Mouse (Mus musculus): ENCODE measurements around the gene Gm21983. TPM values are rescaled to one million over a fixed set of nuclear protein-coding genes. Genes with fewer than 3 reads are reported as not detected.

Gm21983 gene
- polyA plus RNA-seq, 1 experiment from 2014 or later: not detected

DNA sequence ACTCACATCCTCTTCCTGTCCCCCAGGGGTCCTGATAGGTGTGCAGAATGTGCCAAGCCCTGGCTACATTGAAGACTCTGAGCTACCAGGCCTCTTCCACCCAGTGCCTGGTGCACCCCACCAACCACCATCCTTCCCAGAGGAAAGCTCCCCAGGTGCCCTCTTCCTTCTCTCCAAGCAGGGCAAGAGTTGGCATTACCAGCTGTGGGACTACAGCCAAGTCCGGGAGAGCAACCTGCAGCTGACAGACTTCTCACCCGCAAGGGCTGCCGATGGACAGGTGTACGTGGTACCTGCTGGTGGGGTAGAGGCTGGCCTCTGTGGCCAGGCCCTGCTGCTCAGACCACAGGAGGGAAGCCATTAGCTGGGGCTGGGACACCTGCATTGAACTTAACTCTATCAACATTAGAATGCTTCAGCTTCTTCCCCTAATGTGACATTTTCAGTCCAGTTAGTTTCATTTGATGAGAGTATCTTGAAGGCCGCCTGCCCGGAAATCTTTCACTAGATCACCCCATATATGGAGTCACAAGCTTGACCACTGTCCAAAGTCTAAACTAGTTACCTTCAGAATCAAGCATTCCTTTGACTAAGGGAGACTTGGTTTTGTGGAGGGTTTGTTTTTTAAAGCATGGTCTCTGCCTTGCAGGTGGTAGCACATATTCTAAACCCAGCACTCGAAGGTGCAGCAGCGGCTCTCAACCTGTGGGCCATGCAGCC is 23.0 kb upstream of the Gm21983 start:
- Histone ChIP-seq H3K9me3 (no peaks in the 10 kb centered on the region), H3K27ac (no peak overlapping the region), H3K4me1 (no peaks in the 10 kb centered on the region), H3K9ac (no peak overlapping the region), H3K4me3 (replicated peaks) (no peak overlapping the region), H3K27me3 (no peaks in the 10 kb centered on the region), H3K4me2 (no peak overlapping the region), H3K36me3 (replicated peaks) (peaks cover 64% of the 10 kb centered on the region)
- 97% methylated on average over 8 of the region's 8 CpGs for WGBS
- no peak for ATAC-seq (ENCODE audit: low FRiP score)

DNA sequence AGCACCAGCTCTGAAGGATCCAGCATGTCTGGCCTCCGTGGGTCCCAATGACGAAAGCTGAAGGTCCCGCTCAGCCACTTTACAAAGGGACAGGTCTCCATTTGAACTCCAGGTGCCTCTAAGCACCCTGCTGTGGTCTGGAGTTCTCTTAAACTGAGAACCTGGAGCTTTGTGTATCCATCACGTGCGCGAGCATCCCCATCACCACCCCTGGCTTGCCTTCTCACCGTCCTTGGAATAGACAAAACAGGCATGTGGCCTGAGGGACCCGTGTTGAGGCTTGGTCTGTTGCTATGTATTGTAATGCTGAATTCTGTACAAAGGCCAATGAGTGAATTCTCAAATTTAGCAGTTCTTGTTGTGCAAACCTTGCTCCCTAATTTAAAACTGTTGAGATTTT is 17.9 kb upstream of the Gm21983 start:
- 93% methylated on average over 8 of the region's 8 CpGs for WGBS
- no peak overlapping the region for H3K4me3 ChIP-seq (replicated peaks)
- no peak overlapping the region for H3K9ac ChIP-seq
- H3K27me3 ChIP-seq: no peaks in the 10 kb centered on the region
- peaks cover 30% of the 10 kb centered on the region for H3K36me3 ChIP-seq (replicated peaks)
- H3K4me2 ChIP-seq: no peak overlapping the region
- H3K27ac ChIP-seq: no peak overlapping the region
- no peak for ATAC-seq (ENCODE audit: low FRiP score)
- H3K9me3 ChIP-seq: no peaks in the 10 kb centered on the region
- peaks cover 19% of the 10 kb centered on the region for H3K4me1 ChIP-seq

DNA sequence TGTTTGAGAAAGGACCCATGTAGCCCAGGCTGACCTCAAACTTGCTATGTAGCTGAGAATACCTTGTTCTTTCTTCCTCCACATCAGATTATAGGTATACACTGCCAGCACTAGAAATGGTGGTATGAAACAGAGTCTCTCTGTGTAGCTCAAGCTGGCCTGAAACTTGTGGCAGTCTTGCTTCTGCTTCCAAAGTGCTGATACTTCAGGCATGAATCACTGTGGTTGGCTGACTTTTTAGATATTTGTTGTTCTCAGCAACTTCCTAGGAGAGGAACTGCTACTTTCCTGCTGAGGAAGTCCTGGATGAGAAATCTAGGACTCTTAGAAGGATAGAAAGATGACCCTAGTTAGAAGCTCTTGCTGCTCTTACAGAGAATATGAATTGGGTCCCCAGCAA is 17.5 kb upstream of the Gm21983 start:
- Histone ChIP-seq H3K27ac (no peak overlapping the region), H3K9me3 (no peaks in the 10 kb centered on the region), H3K9ac (no peak overlapping the region), H3K27me3 (no peaks in the 10 kb centered on the region), H3K4me2 (no peak overlapping the region), H3K4me1 (peaks cover 23% of the 10 kb centered on the region), H3K4me3 (replicated peaks) (no peak overlapping the region), H3K36me3 (replicated peaks) (peaks cover 31% of the 10 kb centered on the region)
- no peak for ATAC-seq (ENCODE audit: low FRiP score)

DNA sequence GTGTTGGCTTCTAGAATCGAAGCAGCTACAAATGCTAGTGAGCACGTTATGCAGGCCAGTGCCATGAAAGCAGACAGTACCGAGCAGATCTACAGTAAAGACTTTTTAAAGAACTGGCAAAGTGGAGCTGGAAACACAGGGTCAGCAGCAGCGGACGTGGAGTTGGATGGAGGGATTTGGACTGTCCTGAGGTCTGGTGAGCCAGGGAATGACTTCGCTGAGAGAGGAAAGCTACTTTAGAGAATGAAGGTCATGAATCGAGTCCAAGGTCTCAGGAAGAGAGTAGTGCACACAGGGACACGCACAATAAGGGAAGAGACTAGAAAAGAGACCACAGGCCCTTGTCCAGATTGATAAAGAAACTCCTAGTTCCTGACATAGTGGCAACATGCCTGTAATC is 16.7 kb upstream of the Gm21983 start:
- 93% methylated on average over 8 of the region's 8 CpGs for WGBS
- no peak overlapping the region for H3K9ac ChIP-seq
- H3K36me3 ChIP-seq (replicated peaks): peaks cover 31% of the 10 kb centered on the region
- no peak overlapping the region for H3K4me2 ChIP-seq
- H3K4me3 ChIP-seq (replicated peaks): no peak overlapping the region
- H3K4me1 ChIP-seq: peaks cover 25% of the 10 kb centered on the region
- H3K9me3 ChIP-seq: no peaks in the 10 kb centered on the region
- no peaks in the 10 kb centered on the region for H3K27me3 ChIP-seq
- no peak for ATAC-seq (ENCODE audit: low FRiP score)
- H3K27ac ChIP-seq: no peak overlapping the region

DNA sequence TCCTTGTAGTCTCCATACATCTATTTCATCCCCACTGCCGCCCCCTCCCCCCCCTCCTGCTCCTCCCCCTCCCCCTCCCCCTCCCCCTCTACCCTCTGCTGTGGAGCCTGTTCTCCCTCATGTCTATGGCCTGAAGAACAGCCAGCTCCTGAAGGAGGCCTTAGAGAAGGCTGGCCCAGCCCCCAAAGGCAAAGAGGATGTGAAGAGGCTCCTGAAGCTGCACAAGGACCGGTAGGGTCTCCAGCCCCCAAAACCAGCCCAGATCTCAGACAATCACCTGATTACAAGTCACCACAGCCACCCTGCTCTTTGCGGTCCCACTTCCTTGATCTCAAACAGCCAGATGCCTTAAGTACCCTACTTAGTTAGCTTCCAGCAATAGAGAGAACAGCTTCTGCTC is 16.2 kb upstream of the Gm21983 start:
- WGBS: 85% methylated on average over 3 of the region's 3 CpGs
- Histone ChIP-seq H3K9me3 (no peaks in the 10 kb centered on the region), H3K4me2 (0 out of 2 replicates have a peak overlapping the region, but pooled peaks have one; percentile 95), H3K4me3 (replicated peaks) (no peak overlapping the region), H3K27me3 (no peaks in the 10 kb centered on the region), H3K36me3 (replicated peaks) (peaks cover 31% of the 10 kb centered on the region), H3K4me1 (peaks cover 25% of the 10 kb centered on the region), H3K9ac (no peak overlapping the region), H3K27ac (no peak overlapping the region)
- no peak for ATAC-seq (ENCODE audit: low FRiP score)

DNA sequence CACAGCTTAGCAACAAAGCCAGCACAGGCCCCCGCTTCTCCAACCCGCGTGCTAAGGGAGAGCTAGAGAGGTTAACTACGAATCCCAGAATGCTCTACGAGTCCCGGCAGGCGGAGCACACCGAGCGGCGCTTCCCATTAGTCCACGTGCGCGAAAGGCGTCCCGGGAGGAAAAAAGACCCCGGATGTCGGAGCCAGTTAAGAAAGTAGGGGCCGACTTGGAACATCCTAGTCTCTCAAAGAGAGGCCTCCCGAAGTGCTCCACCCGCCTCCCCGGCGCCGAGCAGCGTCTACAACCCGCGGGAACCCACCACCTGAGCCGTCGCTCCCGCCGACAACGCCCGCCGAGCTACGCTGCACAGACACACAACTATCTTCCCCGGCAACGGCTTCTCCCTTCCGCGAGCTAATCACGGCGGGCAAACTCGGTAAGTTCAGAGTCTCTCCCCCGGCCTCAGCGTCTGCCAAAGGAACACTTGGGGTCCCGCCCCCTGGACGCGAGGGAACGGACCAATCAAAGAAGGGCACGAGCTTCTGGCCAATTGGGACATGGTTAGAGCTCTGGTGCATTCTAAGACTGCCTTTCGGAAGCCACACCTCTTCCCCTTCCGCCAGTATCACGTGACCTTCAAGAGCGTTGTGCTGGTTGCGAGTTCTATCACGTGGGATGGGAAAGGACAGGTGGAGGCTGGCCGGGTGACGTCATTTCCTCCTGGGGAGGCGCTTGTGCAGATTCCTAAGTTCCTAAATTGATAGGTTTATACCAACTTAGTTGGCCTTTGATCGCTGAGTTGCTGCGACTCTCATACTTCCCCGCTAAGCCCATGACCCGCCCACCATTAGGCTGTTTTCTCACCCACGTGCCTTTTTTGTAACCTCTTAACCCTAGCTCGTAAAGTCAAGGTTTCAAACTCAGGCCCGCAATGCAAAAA is 15.1 kb upstream of the Gm21983 start, which contains the start of the genes BC024978 and Snrpa:
BC024978 (plus strand) TSS at position 101 of the 931 bp plus-strand sequence.
Snrpa (minus strand) TSS at position 591 of the 931 bp plus-strand sequence.
- Histone ChIP-seq H3K4me3 (replicated peaks) (peak within 1 kb of the TSS; percentile 83), H3K9me3 (no peaks in the 10 kb centered on the region), H3K4me2 (peak within 1 kb of the TSS; percentile 95), H3K36me3 (replicated peaks) (peaks cover 39% of the 10 kb centered on the region), H3K27ac (peak within 1 kb of the TSS; percentile 98), H3K4me1 (peaks cover 25% of the 10 kb centered on the region), H3K27me3 (no peaks in the 10 kb centered on the region), H3K9ac (peak within 1 kb of the TSS; percentile 82)
- WGBS: 1% methylated on average over 63 of the region's 64 CpGs
- ATAC-seq (ENCODE audit: low FRiP score): peak; percentile 99

DNA sequence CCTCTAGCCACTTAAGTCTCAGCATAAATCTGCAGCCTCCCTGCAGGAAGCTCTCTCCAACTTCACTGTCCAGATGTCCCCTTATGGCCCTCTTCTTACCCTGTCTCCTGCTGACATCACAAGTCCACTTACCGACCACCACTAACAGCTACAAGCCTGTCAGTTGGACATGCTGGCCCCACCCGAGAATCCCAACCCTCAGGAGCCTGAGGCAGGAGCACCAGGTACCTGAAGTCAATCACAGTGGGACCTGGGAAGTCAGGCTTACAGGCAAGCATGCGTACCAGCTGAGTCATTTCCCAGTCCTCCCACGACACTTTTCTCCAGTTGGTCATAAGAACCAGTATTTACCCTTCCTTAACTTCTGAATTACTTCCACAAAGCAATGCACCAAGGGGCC is 12.8 kb upstream of the Gm21983 start:
- peak overlapping the region; percentile 38; the same call in 1 of the 2 replicates for H3K9ac ChIP-seq

DNA sequence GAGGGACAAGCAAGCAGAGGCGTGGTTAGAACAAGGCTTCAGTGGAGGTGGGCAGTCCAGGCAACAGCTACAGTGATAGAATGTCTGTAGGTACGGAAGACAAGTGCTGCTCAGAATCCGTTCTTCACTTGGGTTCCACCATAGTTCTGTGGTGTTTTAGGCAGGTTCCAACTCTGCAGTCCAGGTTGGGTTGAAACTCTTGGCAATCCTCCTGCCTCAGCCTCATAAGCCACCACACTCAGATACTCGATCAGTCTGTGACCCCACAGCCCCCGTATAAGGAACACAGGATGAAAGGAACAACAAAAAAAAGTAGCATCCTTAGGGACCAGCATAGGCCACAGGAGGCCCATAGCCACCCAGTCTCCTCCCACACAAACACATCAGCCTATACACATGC is 11.5 kb upstream of the Gm21983 start:
- Histone ChIP-seq H3K9me3 (no peaks in the 10 kb centered on the region), H3K27ac (no peak overlapping the region), H3K4me3 (replicated peaks) (no peak overlapping the region), H3K9ac (no peak overlapping the region), H3K27me3 (no peaks in the 10 kb centered on the region), H3K4me1 (peaks cover 25% of the 10 kb centered on the region), H3K36me3 (replicated peaks) (peaks cover 67% of the 10 kb centered on the region), H3K4me2 (no peak overlapping the region)
- WGBS: 97% methylated on average over 5 of the region's 5 CpGs
- ATAC-seq (ENCODE audit: low FRiP score): no peak

More for the DNA sequence above, 12.8 kb upstream of the Gm21983 start:
- 93% methylated on average over 4 of the region's 4 CpGs for WGBS
- H3K9me3 ChIP-seq: no peaks in the 10 kb centered on the region
- H3K4me3 ChIP-seq (replicated peaks): no peak overlapping the region
- H3K4me1 ChIP-seq: peaks cover 25% of the 10 kb centered on the region
- no peaks in the 10 kb centered on the region for H3K27me3 ChIP-seq
- no peak for ATAC-seq (ENCODE audit: low FRiP score)
- H3K4me2 ChIP-seq: peak overlapping the region; percentile 2; the same call in 1 of the 2 replicates
- no peak overlapping the region for H3K27ac ChIP-seq
- H3K36me3 ChIP-seq (replicated peaks): peaks cover 54% of the 10 kb centered on the region

DNA sequence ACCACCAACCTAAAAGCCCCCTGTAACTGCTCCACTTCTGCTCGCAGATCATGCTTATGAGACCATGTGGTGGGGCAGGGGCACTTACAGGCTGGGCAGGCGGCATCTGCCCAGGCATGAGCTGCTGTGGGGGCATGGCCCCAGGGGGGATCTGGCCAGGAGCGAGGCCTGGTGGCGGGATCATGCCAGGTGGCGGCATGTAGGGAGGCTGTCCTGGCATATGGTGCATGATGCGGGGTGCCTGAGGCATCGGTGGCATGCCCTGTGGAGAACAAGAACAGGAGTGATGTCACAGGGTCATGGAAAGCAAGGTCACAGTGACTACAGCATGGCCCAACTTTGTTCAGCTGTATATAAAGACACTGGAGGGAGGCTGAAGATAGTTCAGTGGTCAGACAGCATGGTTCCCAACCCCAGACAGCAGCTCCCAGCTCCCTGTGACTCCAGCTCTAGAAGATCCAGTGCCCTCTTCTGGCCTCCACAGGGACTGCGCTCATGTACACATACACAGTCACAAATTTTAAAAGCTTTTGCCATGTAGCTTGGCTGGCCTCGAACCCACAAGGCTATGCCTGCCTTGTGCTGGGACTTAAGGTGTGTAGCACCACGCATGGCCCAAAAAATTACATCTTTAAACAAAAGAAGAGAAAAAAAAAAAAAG is 8.5 kb upstream of the Gm21983 start:
- Histone ChIP-seq H3K36me3 (replicated peaks) (peaks cover 97% of the 10 kb centered on the region), H3K4me1 (peaks cover 10% of the 10 kb centered on the region), H3K9ac (no peak overlapping the region), H3K9me3 (no peaks in the 10 kb centered on the region), H3K27ac (no peak overlapping the region), H3K4me3 (replicated peaks) (no peak overlapping the region), H3K4me2 (no peak overlapping the region), H3K27me3 (no peaks in the 10 kb centered on the region)
- ATAC-seq (ENCODE audit: low FRiP score): no peak
- 97% methylated on average over 10 of the region's 10 CpGs for WGBS

DNA sequence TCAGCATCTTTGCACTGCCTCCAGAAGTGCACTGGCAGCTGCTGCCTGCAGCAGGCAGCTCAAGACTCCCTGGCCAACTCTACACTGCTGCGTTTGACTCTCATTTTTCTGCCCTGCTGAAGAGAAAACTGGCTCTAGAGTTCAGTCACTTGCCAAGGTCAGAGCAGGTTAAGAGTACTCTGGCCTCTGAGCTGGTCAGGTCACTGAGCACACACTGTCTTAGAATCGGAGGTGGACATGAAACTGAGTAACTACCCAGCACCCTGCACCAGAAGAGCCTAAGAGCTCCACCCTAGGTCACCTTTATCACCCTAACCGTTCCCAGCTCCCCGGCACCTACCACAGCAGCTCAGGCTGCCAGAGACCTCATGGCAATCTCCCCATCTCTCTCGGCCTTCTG is 5.1 kb upstream of the Gm21983 start:
- 94% methylated on average over 5 of the region's 5 CpGs for WGBS
- Histone ChIP-seq H3K9ac (no peak overlapping the region), H3K27ac (no peak overlapping the region), H3K9me3 (no peaks in the 10 kb centered on the region), H3K4me3 (replicated peaks) (no peak overlapping the region), H3K27me3 (no peaks in the 10 kb centered on the region), H3K4me1 (no peaks in the 10 kb centered on the region), H3K36me3 (replicated peaks) (peaks cover 78% of the 10 kb centered on the region), H3K4me2 (no peak overlapping the region)
- no peak for ATAC-seq (ENCODE audit: low FRiP score)

DNA sequence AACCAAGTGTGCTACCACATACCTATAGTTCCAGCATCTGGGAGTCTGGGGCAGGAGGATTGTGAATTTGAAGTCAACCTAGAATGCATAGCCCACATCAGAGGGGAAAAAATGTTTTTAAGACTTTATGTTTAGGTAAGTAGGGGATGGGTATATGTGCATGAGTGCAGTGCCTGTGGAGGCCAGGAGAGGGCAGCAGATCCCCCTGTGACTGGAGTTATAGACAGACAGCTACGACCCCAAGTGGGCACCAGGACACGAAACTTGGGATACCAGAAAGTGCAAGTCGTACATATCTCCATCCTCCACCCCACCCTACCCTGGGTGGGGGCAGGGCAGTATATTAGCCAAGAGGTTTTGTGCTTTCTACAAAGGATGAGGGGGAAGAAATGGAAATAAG is 4.1 kb upstream of the Gm21983 start:
- Histone ChIP-seq H3K27ac (no peak overlapping the region), H3K4me3 (replicated peaks) (no peak overlapping the region), H3K27me3 (no peaks in the 10 kb centered on the region), H3K9me3 (no peaks in the 10 kb centered on the region), H3K4me1 (no peaks in the 10 kb centered on the region; the same call in 1 of the 2 replicates), H3K4me2 (no peak overlapping the region), H3K9ac (no peak overlapping the region), H3K36me3 (replicated peaks) (peaks cover 68% of the 10 kb centered on the region)
- 78% methylated on average over 3 of the region's 3 CpGs for WGBS
- ATAC-seq (ENCODE audit: low FRiP score): no peak

DNA sequence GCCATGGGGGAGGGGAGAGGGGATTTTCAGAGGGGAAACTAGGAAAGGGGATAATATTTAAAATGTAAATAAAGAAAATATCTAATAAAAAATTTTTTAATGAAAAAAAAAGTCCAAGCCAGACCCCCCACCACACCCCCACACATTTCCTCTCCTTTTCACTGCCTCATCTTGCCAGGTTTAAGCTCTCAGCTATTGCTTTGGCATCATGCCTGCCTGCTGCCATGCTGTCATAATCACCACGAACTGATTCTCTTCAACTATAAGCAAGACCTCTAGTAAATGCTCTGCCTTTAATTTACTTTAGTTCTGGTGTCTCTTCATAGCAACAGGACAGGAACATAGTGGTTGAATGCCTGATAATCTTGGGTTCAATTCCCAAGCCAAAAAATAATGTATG is 1.6 kb upstream of the Gm21983 start:
- H3K9ac ChIP-seq: no peak overlapping the region
- no peak overlapping the region for H3K4me3 ChIP-seq (replicated peaks)
- WGBS: 76% methylated on average over 1 of the region's 1 CpGs
- no peaks in the 10 kb centered on the region for H3K9me3 ChIP-seq
- H3K27me3 ChIP-seq: no peaks in the 10 kb centered on the region
- no peak overlapping the region for H3K27ac ChIP-seq
- peaks cover 43% of the 10 kb centered on the region for H3K36me3 ChIP-seq (replicated peaks)
- H3K4me1 ChIP-seq: peaks cover 12% of the 10 kb centered on the region
- H3K4me2 ChIP-seq: no peak overlapping the region
- ATAC-seq (ENCODE audit: low FRiP score): no peak
